Mouse (Mus musculus) layer of hippocampus, adult 18-20 months (tissue): ENCODE measurements at regions not wholly inside any gene's neighbourhood (a gene's known extent, or its start where the extent isn't known, plus 50 kb on each side); places are given as distances from the start of the nearest gene placed in this dataset.
"Not testable (repeated sequence)": the region's sequence is repeated elsewhere in the genome, so short reads cannot be mapped to it uniquely, and the experiment has no call there.

Experiments
- DNase-seq, 2 experiments: peaks; one replicate each; pipeline ENCODE4 v3.0.0; 2022; ENCODE audit warnings: low spot score in 2 of 2

DNA sequence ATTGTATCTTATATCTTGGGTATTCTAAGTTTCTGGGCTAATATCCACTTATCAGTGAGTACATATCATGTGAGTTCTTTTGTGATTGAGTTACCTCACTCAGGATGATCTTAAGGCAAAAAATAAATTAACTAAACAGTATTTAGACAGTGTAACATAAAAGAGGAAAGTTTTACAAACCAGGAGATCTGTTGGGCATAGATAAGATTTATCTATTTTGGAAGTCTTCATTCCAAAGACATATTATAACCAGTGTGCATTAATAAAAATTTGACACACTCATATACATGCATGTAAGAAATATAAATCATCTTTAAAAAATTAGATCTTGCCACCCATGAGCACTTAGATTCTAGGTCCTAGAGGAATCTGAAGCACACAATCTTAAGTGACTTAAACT is 343.9 kb upstream of the Fam174a start:
- no peak for DNase-seq

DNA sequence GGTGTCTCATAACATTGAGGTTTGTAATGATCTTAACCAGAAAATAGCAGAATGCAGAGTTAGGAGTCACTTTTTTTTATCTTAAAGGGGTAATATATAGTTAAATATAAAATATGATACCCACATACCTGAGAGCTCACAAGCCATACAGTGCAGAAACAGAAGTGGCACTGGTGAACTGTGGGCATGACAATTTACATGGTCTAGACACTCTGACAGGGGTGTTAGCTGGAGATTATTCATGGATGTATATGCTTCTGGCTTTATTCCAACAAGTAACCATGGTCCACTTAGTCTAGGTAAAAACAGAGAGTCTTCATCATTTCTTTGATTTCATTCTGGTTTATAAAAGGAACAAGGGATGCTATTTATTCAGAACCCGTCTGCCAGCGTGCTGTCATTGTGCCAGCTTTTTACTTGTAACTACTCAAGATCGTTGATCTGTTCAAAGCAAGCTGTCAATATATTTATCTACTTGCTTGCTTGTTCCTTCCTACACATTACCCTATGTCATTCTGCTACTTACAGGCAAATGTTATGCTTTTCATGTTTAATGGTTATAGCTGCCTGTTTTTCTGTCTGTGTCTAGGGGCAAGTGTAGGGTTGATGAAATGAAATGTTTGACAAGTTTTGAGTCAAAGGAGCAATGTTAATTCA is 343.2 kb upstream of the Fam174a start:
- peak in 1 of 2 experiments; percentile 25 for DNase-seq

DNA sequence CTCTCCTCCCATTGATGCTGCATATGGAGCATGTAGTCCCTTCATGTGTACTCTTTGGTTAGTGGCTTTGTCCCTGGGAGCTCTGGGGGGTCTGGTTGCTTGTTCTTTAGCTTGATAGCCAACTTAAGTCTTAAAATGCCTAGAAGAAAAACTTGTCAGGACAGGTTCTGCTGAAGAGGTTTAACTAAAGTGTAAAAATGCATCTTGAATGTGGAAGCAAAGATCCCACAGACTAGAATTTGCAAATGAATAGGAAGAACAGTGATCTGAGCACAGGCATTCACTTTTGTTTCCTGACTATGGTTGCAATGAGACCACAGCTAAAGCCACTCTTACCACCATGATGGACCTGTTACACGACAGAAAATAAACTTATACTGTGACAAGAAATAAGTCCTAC is 320.1 kb upstream of the Fam174a start:
- no peak for DNase-seq

DNA sequence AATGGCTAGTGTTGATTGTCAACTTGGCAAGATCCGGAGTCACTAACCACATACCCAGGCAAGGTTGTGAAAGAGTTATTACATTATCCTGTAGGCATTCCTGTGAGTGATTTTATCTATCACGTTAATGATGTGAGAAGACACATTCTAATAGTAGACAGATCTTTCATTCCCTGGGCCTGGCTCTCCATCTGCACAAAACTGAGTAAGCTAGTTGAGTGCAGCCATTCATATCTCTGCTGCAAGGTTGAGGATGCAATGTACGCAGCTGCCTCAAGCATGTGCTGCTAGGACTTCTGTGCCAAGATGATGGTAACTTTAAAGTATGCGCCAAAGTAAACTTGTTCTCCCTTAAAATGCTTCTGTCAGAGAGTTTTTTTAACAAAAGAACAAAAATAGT is 309.5 kb upstream of the Fam174a start:
- no peak for DNase-seq

DNA sequence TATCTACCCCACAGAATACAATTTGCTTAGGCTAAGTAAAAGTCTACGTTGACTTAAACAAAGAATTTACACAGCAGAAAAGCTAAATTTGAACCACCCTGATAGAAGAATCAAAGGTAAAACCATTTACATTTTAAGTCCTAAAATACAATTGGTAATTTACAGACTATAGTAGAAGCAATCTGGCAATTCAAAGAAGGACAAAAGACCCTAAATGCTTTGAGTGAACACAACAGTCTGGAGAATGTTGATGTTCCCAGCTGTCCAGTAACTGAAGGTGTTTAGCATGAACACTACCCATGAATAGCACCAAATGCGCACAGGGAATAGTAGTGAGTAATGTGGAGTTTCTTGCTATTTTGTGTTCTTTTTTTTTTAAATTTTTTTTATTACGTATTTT is 282.8 kb upstream of the Fam174a start:
- no peak for DNase-seq

DNA sequence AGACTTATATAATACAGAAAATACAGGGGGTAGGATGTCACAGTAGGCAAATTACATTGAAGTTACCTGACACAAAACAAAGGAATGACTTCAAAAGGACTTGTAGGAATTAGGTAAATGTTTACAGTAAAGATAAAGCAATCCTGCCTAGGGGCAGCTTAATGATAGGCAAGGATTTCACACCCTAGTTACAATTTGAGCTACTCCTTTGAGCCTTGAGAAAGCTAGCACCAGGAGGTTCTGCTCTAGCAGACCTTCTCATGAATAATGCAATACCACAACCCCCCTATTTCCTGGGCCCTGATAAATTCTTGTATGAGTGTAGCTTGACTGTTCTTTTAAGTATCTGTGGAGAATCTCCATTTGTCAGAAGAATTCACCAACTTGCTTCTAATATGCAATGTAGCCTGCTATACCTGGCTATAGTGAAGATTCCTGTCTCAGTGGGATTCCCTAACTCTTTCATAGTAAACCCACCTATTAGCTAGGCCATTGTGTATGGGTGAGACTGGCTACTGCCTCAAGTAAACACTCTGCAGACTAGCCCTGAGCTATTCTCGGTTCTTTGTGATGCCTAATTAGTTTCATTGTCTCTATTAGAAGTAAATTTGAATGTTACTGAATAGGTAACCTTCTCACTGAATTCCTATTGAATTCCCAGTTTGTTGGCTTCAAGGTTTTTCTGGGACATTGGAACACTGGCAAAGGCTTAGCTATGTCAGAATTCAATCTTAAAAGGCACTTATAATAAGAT is 279.6 kb upstream of the Fam174a start:
- not testable (repeated sequence) for DNase-seq

DNA sequence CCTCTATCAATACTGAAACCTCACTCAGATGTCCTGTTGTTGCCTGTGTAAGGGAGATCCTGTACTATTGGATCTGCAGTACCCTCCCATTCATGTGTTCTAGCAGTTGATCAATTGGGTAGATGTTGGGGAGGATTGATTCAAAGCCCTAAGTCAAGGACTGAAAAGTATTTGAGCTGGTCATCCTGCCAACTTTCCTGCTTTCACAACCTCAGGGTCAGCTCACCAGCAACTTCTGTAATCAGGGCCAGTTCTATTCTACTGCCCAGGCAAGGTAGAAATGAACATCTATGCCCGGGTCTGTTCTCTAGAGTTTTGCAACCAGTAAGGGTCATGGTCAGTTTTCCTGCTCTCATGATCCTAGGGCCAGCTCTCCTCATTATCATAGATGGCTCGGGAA is 275.0 kb upstream of the Fam174a start:
- DNase-seq: no peak

DNA sequence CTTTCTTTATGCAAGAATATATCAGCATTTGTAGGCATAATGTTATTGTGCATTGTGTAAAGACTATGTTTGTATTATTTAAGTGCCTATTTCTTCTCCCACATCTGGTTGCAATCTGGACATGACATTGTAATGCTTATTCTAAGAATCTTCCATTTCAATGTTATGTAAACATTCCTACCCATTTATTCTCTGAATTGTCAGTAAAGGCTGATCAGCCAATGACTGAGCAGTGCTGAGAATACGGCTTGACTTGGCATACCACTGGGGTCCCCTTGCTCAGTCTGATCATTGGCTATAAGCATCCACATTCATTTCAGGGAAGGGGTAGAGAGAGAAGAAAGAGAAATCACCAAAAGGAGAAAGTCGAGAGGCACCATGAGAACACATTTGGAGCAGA is 273.1 kb upstream of the Fam174a start:
- no peak for DNase-seq

DNA sequence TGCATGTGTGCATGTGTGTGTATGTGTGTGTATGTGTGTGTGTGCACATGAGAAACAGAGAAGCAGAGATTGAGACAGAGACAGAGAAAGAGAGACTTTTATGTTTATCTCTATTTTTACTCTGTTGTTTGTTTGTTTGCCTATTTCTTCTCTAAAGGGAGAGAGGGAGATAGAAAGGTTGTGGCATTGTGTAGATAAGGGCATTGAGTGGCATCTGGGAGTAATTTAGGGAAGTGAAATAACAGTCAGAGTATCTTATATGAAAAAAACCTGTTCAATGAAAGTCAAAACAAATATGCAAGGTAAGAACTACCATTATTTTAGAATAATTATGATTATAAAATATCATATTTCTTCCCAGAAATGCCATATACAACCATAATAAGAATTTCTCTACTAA is 270.1 kb upstream of the Fam174a start:
- DNase-seq: no peak

DNA sequence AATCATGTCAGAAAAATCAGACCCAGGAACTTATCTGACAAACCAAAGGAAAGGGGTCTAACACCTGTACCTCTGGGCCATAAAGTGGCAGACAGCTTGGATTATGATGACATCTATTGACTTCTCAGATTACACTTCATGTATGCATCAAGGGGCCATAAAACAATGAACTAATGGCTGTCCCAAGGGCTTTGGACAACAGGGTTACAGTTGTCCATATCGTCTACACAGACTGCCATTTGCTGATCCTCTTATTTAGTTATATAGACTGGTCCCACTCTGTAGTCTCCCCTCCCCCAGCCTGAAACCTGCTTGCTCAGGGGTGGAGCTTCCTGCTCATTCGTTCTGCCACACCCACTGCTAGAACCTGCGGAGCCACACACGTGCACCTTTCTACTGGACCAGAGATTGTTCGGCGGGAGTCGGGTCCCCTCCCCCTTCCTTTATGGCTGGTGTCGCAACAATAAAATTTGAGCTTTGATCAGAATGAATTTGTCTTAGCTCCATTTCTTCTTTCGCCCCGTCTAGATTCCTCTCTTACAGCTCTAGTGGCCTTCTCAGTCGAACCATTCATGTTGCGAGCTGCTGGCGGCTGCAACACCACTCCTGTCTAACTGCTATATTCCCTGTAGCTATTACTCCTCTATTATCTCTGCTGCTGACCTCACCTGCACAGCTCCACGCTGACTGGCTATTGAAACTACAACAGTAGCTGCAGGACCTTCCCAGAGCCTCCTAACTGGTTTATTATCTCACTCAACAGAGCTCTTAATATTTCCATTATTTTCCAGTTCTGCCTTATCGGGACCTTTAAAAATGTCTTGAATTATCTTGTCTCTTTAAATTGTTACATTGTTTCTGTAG is 248.9 kb upstream of the Fam174a start:
- no peak for DNase-seq

DNA sequence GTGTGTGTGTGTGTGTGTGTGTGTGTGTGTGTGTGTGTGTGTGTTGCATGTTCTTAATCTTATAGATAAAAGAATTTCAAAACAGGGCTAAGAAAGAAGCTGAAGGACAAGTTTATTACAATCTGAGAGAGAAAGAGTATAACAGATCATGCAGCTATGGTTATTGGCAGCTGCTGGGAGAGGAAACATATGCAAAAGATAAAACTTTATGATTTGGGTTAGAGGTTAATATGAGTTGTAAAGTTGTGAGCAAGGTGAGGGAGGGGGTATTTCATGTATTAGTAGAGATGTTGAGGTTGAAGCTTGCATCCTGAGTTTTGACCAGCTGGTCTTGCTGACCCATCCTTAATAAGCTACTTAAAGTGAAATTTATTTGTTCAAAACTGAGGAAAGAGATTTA is 247.8 kb upstream of the Fam174a start:
- no peak for DNase-seq

DNA sequence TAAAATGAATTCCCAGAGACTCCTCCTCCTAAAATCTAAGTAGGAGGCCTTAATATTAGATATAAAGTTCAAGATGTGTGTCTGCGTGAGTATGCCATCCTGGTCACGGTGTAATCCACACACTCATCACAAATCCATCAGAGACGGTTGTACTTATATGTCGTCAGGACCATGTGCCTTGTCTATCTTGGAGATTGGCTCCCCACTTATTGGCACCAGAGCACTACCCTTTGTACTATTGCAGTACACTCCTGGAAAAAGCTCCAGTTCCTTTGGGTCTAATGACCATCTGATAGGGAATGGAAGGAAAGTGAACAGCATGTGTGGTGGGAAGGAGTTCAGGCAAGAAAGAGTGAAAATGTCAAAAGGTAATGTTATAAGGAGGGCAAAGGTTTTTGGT is 247.4 kb upstream of the Fam174a start:
- no peak for DNase-seq

DNA sequence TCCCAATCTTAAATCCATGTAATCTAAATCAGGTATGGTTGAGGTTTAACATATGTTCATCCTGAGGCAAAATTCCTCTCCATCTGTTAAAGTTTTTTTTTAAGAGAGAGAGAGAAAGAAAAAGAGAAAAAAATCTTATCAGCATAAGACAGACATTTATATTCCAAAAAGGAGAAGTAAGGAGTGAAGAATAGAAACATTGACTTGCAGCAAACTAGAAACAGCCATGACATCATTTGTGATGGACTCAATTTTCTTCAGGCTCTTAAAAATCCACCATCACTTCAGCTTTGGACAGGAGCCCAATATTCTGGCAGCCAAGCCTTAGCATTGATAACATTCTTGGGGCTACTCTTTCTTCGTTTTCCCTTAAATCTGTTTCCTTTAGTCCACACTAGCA is 238.3 kb upstream of the Fam174a start:
- DNase-seq: no peak

DNA sequence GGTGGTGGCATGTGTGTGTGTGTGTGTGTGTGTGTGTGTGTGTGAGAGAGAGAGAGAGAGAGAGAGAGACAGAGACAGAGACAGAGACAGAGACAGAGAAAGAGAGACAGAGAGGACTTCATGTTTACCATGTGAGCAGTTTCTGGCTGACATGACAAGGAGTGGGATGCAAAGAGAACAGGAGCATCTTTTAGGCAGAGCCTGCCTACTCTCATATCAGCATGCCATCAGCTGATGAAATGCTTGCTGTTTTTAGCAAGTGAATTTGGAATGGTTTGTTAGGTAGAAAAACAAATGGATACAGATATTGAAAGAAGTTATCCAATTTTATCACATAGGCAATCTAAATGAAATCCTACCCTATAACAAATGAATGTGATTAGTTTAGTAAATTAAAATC is 203.5 kb upstream of the Fam174a start:
- peak in 1 of 2 experiments; percentile 66 for DNase-seq

DNA sequence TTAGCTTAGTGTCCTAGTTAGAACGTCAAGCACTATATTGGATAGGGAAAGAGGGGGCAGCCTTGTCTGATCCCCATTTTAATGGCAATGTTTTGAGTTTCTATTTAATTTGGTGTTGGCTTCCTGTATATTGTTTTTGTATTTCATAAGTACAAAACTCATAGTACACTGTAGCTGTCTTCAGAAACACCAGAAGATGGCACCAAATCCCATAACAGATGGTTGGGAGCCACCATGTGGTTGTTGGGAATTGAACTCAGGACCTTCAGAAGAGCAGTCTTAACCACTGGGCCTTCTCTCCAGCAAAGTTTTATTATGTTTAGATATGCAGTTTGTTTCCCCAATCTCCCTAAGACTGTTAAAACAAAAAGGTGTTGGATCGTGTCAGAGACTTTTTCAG is 199.9 kb upstream of the Fam174a start:
- DNase-seq: no peak

DNA sequence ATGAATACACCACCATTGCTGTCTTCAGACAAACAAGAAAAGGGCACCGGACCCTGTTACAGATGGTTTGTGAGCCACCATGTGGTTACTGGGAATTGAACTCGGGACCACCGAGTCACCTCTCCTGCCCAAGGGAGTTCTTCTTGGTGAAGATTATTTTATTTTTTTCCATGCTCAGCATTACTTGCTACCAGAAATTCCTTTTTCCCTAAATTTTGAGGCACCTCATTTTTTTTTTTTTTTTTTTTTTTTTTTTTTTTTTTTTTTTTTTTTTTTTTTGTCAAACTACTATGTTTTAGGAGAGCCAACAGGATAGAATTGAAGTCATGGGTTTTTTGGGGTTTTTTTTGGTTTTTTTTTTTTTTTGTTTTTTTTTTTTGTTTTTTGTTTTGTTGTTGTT is 165.9 kb upstream of the Fam174a start:
- DNase-seq: no peak

DNA sequence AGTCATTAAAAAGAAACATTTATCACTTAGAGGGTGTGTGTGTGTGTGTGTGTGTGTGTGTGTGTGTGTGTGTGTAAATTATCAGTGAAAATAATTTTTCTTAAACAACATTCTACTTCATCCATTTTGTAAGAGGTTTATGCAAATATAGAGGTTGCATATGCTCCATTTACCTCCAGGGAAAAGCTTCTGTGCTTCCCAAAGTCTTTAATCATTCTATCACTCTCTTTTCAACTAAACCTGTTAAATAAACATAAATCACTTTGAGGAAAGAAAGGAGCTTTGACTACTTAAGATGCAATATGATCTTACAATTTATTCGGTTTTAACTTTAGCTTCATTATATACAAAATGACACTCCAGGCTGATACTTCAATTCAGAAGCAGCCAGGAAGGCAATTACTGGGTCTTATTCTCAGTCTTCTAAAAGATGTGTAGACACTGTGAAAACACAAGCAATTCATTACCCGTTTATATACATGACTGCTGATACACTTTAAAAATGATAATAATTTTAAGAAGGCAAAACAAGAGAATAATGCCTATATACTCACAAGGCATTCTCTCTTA is 139.3 kb upstream of the Fam174a start:
- DNase-seq: no peak

DNA sequence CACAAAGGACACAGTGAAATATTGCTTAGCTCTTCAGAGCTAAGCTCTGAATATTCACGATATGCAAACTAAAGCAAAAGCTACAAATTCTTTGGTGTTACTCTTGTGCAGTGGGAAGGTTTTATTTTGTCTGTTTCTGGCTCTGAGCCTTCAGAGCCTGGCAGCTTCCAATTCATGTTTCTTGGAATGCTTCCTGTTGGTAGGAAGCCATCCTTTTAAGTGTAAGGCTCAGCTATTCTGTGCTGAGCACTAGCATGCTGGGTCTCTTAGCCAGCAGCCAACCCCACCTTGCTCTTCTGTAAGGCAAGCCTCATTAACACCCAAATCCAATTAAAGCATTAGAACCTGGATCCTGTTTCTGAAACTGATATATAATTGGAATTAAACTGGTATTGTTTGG is 94.5 kb upstream of the Fam174a start:
- DNase-seq: peak; percentile 50 to 78

DNA sequence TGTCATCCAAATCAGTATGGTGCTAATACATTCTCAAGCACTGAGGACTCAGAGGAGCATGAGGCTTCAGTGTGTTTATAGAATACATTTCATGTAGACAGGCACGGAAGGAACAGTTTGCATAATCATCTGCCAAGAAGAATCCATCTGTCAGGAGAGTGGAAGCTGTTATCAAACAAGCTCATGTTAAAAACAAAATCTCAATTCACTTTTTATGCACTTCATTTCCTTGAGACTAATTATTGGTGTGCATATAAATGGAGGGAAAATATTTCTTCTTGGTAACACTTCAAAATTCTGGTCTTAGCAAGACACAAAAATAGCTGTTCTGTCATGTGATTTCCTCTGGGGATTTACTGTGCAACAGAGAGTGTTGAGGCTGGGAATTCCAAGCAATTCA is 90.1 kb upstream of the Fam174a start:
- peak; percentile 50 to 85 for DNase-seq

DNA sequence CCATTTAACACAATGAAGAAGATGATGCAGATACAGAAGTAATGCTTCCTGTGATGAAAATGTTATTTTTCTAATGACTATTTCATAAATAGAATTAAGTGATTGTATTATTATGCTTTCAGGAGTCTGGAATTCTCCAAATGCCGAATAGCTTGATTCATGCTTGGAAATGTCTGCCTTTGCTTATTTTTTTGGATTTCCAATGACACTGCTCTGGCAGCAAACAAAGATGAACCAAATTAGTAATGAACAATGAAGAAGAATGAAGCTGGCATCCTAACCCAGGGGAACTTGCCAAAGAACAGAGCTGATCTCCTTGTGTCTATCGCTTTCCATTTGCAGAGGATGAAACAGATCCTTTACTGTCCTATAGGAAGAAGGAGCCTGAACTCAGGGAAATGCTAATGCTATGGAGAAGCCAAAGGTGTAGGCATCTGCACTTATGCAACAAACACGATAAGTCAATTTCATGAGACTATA is 71.7 kb upstream of the Fam174a start:
- DNase-seq: peak in 1 of 2 experiments; percentile 18
